Mouse (Mus musculus) leukemia stem cell, adult 10-12 weeks (primary cell): ENCODE measurements around the gene Eef1b2. TPM values are rescaled to one million over a fixed set of nuclear protein-coding genes. Genes with fewer than 3 reads are reported as not detected.

ENCODE experiments used
- polyA plus RNA-seq: library from polyadenylated mRNA; stranded (reverse); fragments of >175 nt; gene quantifications from 2 replicates; pipeline ENCODE4 v1.2.3, GENCODE M21; 2012; ENCODE audit warnings: low replicate concordance

Eef1b2 gene
- 26.3 and 375 TPM in 2 replicates for polyA plus RNA-seq

GRCm38 (mm10) chr1:63176604-63177421, at the start of gene Eef1b2, which contains the start of gene Ndufs1:
Gene Eef1b2 (plus strand): TSS chr1:63176825.
Gene Ndufs1 (minus strand): TSS chr1:63176833.

GRCm38 (mm10) chr1:63214271-63214558, 37.6 kb downstream of the Eef1b2 start, which contains the start of gene Gpr1:
Gene Gpr1 (minus strand): TSS chr1:63214543.

Other genes starting within 250 kb of the Eef1b2 start
- 4.9 and 5.7 TPM in 2 replicates for gene Ino80d, start 62.2 kb upstream of the Eef1b2 start, polyA plus RNA-seq
- gene Ndufs1, start within 50 bp of the Eef1b2 start, polyA plus RNA-seq = 7.0 and 47.8 TPM in 2 replicates
- gene Gpr1, start 37.7 kb downstream of the Eef1b2 start, polyA plus RNA-seq = not detected in 2 replicates
- not detected in 2 replicates for gene Zdbf2, start 96.4 kb downstream of the Eef1b2 start, polyA plus RNA-seq